Mouse (Mus musculus): ENCODE data around the gene Cracr2a.

DNA sequence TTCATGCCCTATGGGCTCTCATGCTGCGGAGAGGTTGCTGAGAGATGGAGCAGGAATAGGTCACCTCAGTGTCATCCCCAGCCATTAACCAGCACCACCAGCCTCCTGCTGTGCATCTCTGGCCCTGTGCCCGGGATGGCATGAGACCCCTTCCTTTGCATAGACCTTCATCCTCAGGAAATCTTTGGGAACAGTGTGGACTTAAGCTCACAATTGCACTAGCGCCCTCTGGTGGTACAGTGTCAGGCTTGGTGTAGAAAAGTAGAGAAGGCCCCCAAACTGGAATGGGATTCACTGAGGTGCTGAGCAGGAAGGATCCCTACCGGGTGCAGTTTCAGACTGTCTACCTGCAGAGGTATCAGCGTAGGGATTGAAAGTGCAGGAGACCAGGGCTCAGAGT lies 64.0 kb downstream of the Cracr2a start:
- TF ChIP-seq CTCF (IDR thresholded peaks at IDR 0.05; ENCODE audit: low read depth, low read length) (peak; percentile 72), POLR2A (IDR thresholded peaks at IDR 0.05; ENCODE audit: borderline replicate concordance, low read depth, low read length) (no peak)

All from bone marrow macrophage, adult 2 months (primary cell).